Mouse (Mus musculus): Measurements from ENCODE around the gene Endov. TPM values are rescaled to one million over a fixed set of nuclear protein-coding genes. Genes with fewer than 3 reads are reported as not detected.

Gene Endov
- 24.0 and 24.5 TPM in 2 replicates for polyA plus RNA-seq (2016; fragmentation: Nextera tagmentation; extraction: Ambion mirVana)

DNA sequence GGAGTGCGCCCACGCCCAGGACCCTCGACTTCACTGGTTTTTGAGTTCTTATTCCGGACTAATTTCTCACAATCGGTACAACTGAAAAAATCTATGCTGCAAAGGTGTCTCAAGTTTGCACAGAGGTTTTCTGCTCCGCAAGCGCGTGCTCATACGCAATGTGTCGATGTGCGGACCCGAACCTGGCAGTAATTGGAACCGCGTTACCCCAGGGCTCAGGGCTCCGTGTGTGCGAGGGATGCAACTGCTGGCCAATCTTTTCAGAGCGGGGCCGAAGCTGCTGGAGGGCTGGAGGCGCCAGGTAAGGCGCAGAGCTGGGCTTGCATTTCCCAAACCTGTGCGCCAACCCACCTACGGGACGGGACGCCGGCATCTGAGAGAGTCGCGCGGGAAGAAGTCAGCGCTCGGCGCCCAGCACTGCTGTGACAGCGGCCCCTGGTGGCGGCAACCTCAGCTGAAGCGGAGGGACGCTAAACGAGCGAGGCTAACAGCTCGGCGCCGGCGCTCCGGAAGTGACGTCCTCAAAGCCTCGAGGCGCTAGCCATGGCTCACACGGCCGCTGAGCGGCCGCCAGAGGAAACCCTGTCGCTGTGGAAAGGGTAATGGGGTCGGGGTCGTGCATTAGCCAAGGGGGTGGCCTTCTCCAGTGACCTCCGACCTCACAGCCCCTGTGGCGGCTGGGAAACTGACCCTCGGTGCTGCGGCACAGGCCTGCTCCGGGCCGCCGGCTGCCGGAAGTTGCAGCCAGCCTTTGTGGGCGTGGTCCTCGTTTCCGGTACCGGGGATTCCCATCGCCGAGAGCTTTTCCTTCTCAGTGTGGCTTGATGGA, at the start of gene Endov:
TSS of gene Endov (plus strand) at position 487 of the 829 bp plus-strand sequence.
- WGBS, result under 1% methylated on average over 66 of the region's 66 CpGs
- Histone ChIP-seq H3K27ac (peak within 1 kb of the TSS; percentile 95), H3K27me3 (ENCODE audit: poor library complexity, severe bottlenecking) (peaks cover 14% of the 10 kb centered on the region), H3K4me1 (peaks cover 31% of the 10 kb centered on the region), H3K4me3 (peak within 1 kb of the TSS; percentile 88), H3K9me3 (no peaks in the 10 kb centered on the region), H3K36me3 (replicated peaks) (peaks cover 22% of the 10 kb centered on the region)
- peak; percentile 99 for DNase-seq (ENCODE audit: extremely low spot score, low spot score)

DNA sequence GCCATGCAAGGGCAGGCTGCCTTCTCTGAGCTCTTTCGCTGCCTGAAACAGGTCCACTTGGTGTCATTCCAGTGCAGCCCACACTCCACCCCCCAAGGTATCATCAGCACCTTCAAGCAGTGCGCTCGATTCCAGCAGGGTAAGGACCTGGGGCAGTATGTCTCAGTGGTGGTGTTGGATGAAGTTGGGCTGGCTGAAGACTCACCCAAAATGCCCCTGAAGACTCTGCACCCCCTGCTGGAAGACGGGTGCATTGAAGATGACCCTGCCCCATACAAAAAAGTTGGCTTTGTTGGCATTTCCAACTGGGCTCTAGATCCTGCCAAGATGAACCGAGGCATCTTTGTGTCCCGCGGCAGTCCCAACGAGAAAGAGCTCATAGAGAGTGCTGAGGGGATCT, 48.9 kb upstream of the Endov start:
- Histone ChIP-seq H3K9me3 (no peaks in the 10 kb centered on the region), H3K4me3 (no peak overlapping the region), H3K36me3 (replicated peaks) (no peaks in the 10 kb centered on the region), H3K27ac (no peak overlapping the region), H3K27me3 (ENCODE audit: poor library complexity, severe bottlenecking) (no peaks in the 10 kb centered on the region), H3K4me1 (no peaks in the 10 kb centered on the region; the same call in 1 of the 2 replicates)
- DNase-seq (ENCODE audit: extremely low spot score, low spot score), result no peak
- 94% methylated on average over 8 of the region's 8 CpGs for WGBS

DNA sequence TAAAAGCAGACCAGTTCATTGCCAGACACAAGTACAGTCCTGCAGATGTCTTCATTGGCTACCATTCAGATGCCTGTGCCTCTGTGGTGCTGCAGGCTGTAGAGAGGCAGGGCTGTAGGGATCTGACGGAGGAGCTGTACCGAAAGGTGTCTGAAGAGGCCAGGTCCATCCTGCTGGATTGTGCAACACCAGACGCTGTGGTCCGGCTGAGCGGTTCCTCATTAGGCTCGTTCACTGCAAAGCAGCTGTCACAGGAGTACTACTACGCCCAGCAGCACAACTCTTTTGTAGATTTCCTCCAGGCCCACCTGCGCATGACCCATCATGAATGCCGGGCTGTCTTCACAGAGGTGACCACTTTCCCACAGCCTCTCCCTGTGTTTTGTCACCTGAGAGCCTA, 47.7 kb upstream of the Endov start:
- Histone ChIP-seq H3K27ac (no peak overlapping the region), H3K9me3 (no peaks in the 10 kb centered on the region), H3K4me3 (no peak overlapping the region), H3K27me3 (ENCODE audit: poor library complexity, severe bottlenecking) (no peaks in the 10 kb centered on the region), H3K4me1 (no peaks in the 10 kb centered on the region; the same call in 1 of the 2 replicates), H3K36me3 (replicated peaks) (no peaks in the 10 kb centered on the region)
- WGBS, result 91% methylated on average over 9 of the region's 9 CpGs
- no peak for DNase-seq (ENCODE audit: extremely low spot score, low spot score)

DNA sequence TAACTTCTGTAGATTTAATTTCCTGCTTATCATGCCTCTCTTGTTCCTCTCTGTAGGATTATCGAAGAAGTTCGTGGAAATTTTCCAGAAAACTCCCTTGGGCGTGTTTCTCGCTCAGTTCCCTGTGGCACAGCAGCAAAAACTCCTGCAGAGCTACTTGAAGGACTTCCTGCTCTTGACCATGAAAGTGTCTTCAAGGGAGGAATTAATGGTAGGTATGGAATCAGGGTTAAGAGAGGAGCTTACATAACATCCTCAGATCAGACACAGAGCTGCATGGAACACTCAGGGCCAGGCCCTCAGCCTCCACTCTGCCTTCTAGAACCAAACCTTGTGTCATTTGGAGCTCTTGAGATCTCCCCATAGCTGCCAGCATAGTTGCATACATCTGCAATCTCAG, 35.0 kb upstream of the Endov start:
- no peak overlapping the region for H3K4me3 ChIP-seq
- H3K27ac ChIP-seq, result no peak overlapping the region; the same call in 1 of the 2 replicates
- DNase-seq (ENCODE audit: extremely low spot score, low spot score), result no peak
- no peaks in the 10 kb centered on the region for H3K9me3 ChIP-seq
- H3K36me3 ChIP-seq (replicated peaks), result no peaks in the 10 kb centered on the region
- WGBS, result 79% methylated on average over 4 of the region's 4 CpGs
- no peaks in the 10 kb centered on the region for H3K27me3 ChIP-seq (ENCODE audit: poor library complexity, severe bottlenecking)
- peaks cover 4% of the 10 kb centered on the region; the same call in 1 of the 2 replicates for H3K4me1 ChIP-seq

DNA sequence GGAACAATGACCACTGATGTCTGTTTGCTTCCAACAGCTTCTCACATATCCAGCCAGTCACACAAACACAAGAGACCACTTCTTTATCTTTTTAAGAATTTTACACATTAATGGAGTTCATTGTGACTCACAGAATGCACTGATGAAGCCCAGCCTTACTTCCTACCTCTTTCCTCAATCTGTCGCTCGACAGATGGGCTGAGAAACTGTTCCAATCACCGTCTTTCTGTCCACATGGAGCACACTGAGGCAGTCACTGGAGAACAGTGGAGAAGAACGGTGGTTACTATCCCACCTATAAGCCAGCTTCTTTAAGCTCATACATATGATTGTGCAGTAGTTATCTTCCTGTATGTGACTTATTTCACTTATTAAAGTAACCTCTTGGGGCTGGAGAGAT, 13.3 kb upstream of the Endov start:
- no peaks in the 10 kb centered on the region for H3K9me3 ChIP-seq
- WGBS, result 92% methylated on average over 4 of the region's 4 CpGs
- no peaks in the 10 kb centered on the region for H3K4me1 ChIP-seq
- H3K27me3 ChIP-seq (ENCODE audit: poor library complexity, severe bottlenecking), result no peaks in the 10 kb centered on the region
- no peak overlapping the region for H3K27ac ChIP-seq
- no peak overlapping the region for H3K4me3 ChIP-seq
- H3K36me3 ChIP-seq (replicated peaks), result no peaks in the 10 kb centered on the region
- DNase-seq (ENCODE audit: extremely low spot score, low spot score), result no peak

DNA sequence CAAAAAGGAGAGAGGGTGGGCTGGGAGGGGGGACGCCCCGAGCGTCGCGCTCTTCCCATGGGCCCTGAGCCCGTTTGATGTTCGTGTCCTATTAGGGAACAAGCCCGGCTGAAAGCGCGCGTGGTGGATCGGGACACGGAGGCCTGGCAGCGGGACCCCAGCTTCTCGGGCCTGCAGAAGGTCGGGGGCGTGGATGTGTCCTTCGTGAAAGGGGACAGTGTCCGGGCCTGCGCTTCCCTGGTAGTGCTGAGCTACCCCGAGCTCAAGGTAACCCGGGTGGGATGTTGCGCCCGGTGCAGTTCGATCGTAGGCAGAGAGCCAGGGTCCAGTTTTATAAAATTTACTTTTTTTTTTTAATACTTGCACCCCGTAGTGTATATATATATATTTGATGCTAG, 542 bp downstream of the Endov start:
- Histone ChIP-seq H3K27ac (peak overlapping the region; percentile 95), H3K4me1 (peaks cover 31% of the 10 kb centered on the region), H3K4me3 (peak overlapping the region; percentile 88), H3K9me3 (no peaks in the 10 kb centered on the region), H3K36me3 (replicated peaks) (peaks cover 22% of the 10 kb centered on the region), H3K27me3 (ENCODE audit: poor library complexity, severe bottlenecking) (peaks cover 14% of the 10 kb centered on the region)
- WGBS, result 7% methylated on average over 27 of the region's 27 CpGs
- no peak for DNase-seq (ENCODE audit: extremely low spot score, low spot score)

DNA sequence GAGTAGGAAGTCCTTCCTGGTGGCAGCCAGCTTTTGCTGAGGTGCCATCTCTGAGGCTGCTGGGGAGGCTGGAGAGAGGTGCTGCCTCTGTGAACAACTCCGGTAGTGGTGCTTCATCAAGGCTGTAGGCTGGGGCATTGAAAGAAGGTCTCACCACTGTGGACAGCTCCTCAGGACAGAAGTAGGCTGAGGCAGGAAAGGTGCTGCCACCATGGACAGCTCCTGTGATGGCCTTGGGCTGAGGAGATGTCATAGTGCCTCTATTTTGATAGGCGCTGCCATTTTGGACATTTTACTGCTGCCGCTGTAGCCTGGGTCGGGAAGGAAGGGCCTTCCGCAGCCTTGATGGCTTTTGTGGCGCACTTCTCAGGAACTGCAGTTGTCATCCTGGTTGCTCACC, 1.7 kb downstream of the Endov start:
- peaks cover 22% of the 10 kb centered on the region for H3K36me3 ChIP-seq (replicated peaks)
- peak overlapping the region; percentile 88 for H3K4me3 ChIP-seq
- peaks cover 31% of the 10 kb centered on the region for H3K4me1 ChIP-seq
- H3K27ac ChIP-seq, result no peak overlapping the region
- DNase-seq (ENCODE audit: extremely low spot score, low spot score), result no peak
- peaks cover 14% of the 10 kb centered on the region for H3K27me3 ChIP-seq (ENCODE audit: poor library complexity, severe bottlenecking)
- H3K9me3 ChIP-seq, result no peaks in the 10 kb centered on the region
- 93% methylated on average over 6 of the region's 6 CpGs for WGBS

DNA sequence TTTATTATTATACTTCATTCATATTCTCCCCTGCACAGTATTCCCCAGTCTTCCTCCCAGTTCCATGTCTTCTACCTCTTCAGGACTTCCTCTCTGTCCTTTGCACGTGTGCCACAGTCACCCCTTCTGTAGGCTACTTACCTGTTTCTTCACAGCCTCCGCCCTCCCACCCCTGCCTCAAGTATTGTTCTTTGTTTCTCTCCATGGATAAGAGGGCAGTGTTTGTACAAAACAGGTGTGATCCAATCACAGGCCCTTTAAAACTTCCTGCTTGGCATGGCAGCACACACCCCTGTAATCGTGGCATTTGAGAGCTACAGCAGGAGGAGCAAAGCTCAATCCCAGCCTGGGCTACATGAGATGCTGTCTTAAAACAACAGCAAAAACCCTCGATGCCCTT, 2.4 kb downstream of the Endov start:
- WGBS, result 84% methylated on average over 4 of the region's 4 CpGs
- H3K4me1 ChIP-seq, result peaks cover 31% of the 10 kb centered on the region
- 0 out of 2 replicates have a peak overlapping the region, but pooled peaks have one; percentile 88 for H3K4me3 ChIP-seq
- no peak for DNase-seq (ENCODE audit: extremely low spot score, low spot score)
- H3K27ac ChIP-seq, result no peak overlapping the region
- peaks cover 28% of the 10 kb centered on the region for H3K36me3 ChIP-seq (replicated peaks)
- H3K9me3 ChIP-seq, result no peaks in the 10 kb centered on the region
- H3K27me3 ChIP-seq (ENCODE audit: poor library complexity, severe bottlenecking), result peaks cover 14% of the 10 kb centered on the region

DNA sequence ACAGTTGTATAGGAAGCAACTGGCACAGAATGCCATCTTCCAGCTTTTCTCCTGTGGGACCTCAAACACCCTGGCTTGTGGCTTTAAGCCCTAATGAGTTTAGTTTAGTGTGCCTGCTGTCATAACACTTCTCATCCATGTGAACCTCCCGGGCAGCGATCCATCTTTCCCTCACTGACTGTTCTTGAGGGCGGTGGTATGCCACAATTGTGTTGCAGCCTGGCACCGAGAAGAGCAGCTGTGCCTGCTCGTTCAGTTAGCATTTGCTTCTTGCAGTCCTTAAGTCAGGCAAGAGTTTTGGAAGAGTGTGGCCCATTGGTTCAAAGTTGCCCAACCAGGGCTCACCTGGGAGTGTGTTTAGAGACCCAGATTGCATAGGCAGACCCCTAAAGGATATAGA, 5.0 kb downstream of the Endov start:
- no peaks in the 10 kb centered on the region for H3K27me3 ChIP-seq (ENCODE audit: poor library complexity, severe bottlenecking)
- no peak overlapping the region for H3K4me3 ChIP-seq
- no peak for DNase-seq (ENCODE audit: extremely low spot score, low spot score)

DNA sequence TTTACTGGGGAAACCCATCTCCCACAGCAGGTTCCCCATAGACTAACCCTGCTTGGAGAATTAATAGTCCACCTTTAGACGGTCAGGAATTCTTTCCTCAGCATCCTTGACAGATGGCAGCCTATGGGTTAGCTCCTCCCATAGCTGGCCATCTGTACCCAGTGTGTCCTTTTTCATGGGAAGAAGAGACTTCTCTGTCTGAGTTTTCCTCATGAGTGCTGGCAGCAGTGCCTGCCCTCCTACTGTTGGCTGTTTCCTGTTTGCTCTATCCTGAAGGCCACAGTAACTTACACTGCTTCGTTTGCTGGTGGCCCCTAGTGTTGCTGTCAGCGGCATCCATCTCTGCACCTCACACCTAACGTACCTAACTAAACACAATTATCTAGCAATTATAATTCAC, 6.3 kb downstream of the Endov start:
- Histone ChIP-seq H3K9me3 (no peaks in the 10 kb centered on the region), H3K27ac (no peak overlapping the region), H3K4me3 (no peak overlapping the region), H3K27me3 (ENCODE audit: poor library complexity, severe bottlenecking) (no peaks in the 10 kb centered on the region), H3K36me3 (replicated peaks) (peaks cover 66% of the 10 kb centered on the region), H3K4me1 (peaks cover 14% of the 10 kb centered on the region)
- WGBS, result 87% methylated on average over 4 of the region's 4 CpGs
- DNase-seq (ENCODE audit: extremely low spot score, low spot score), result no peak

More for the DNA sequence above, 5.0 kb downstream of the Endov start:
- Histone ChIP-seq H3K36me3 (replicated peaks) (peaks cover 53% of the 10 kb centered on the region), H3K9me3 (no peaks in the 10 kb centered on the region), H3K27ac (no peak overlapping the region), H3K4me1 (peaks cover 20% of the 10 kb centered on the region)
- WGBS, result 92% methylated on average over 5 of the region's 5 CpGs

DNA sequence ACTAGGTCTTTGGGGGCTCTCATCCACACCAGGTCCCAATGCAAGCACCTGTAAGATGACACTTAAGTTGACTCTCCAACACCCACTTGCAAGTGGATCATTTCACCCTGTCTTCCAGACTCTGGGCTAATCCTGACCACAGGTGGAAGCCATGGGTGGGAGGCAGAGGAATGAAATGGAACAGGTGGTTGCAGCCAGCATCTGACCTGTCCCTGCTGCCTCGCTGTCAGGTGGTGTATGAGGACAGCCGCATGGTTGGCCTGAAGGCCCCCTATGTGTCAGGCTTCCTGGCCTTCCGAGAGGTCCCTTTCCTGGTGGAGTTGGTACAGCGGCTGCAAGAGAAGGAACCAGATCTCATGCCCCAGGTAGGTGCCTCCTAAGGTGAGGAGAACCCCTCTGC, 8.2 kb downstream of the Endov start:
- 87% methylated on average over 4 of the region's 4 CpGs for WGBS
- H3K9me3 ChIP-seq, result no peaks in the 10 kb centered on the region
- H3K27me3 ChIP-seq (ENCODE audit: poor library complexity, severe bottlenecking), result no peaks in the 10 kb centered on the region
- DNase-seq (ENCODE audit: extremely low spot score, low spot score), result no peak
- H3K27ac ChIP-seq, result no peak overlapping the region
- no peaks in the 10 kb centered on the region for H3K4me1 ChIP-seq
- H3K4me3 ChIP-seq, result no peak overlapping the region
- H3K36me3 ChIP-seq (replicated peaks), result peaks cover 76% of the 10 kb centered on the region

DNA sequence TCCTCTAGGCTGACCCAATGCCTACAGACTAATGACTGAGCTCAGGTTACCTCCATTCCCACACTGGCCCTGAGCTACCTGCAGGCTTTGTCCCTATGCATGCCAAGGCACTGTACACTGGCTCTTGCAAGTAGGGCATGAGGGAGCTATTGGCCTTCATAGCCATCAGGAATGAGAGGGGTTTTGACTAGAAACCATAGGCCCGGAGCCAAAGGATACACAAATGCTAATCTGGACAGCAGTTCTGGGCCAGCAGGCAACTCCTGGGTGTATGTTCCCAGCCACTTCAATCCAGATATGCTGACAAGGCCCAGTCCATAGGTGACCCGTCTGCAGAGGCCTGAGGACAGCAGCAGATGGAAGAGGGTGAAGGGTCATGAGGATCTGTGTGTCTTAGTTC, 8.9 kb downstream of the Endov start:
- Histone ChIP-seq H3K27ac (no peak overlapping the region), H3K9me3 (no peaks in the 10 kb centered on the region), H3K4me1 (no peaks in the 10 kb centered on the region), H3K36me3 (replicated peaks) (peaks cover 79% of the 10 kb centered on the region), H3K4me3 (no peak overlapping the region), H3K27me3 (ENCODE audit: poor library complexity, severe bottlenecking) (no peaks in the 10 kb centered on the region)
- whole genome bisulfite sequencing, result 84% methylated on average over 2 of the region's 2 CpGs
- DNase-seq (ENCODE audit: extremely low spot score, low spot score), result no peak

DNA sequence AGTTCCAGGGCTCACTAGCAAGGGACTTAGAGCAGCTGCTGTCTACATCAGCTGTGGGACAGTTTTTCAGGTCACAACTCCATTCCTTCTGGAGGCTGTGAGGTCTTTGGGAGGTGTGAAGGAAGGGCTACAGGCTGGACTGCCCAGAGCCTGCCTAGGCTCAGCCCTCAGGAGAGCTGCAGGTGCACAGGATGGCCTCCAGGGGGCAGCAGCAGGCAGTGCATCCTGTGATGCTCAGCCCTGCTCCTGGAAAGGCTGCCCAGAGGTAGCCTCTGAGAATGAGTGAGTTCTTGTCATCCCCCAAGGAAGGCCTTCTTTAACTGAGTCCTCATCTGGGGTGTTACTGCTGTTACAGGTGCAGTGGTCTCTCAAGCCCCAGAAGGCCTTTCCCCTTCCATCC, 12.5 kb downstream of the Endov start:
- Histone ChIP-seq H3K9me3 (no peaks in the 10 kb centered on the region), H3K36me3 (replicated peaks) (peaks cover 98% of the 10 kb centered on the region), H3K27ac (no peak overlapping the region)

More for the DNA sequence above, 12.5 kb downstream of the Endov start:
- H3K4me1 ChIP-seq, result peaks cover 1% of the 10 kb centered on the region; the same call in 1 of the 2 replicates
- DNase-seq (ENCODE audit: extremely low spot score, low spot score), result peak; percentile 74
- no peak overlapping the region for H3K4me3 ChIP-seq
- H3K27me3 ChIP-seq (ENCODE audit: poor library complexity, severe bottlenecking), result no peaks in the 10 kb centered on the region
